Mouse (Mus musculus): ENCODE measurements around the gene Gm28035. TPM values are rescaled to one million over a fixed set of nuclear protein-coding genes. Genes with fewer than 3 reads are reported as not detected.

Gm28035 gene
- polyA plus RNA-seq, 1 experiment from 2014 or later = 0.30 TPM

- Histone ChIP-seq H3K4me1 (ENCODE audit: control insufficient read depth, insufficient read depth, low read length) (peaks cover 34% of the 10 kb centered on the region), H3K36me3 (ENCODE audit: control insufficient read depth, insufficient read depth, low read length) (peaks cover 6% of the 10 kb centered on the region), H3K4me3 (replicated peaks; ENCODE audit: low read length) (no peak overlapping the region), H3K9me3 (replicated peaks; ENCODE audit: control insufficient read depth, low read length) (no peaks in the 10 kb centered on the region), H3K27me3 (ENCODE audit: control insufficient read depth, insufficient read depth, low read length) (no peaks in the 10 kb centered on the region), H3K4me2 (ENCODE audit: low read depth, low read length) (no peak overlapping the region), H3K9ac (ENCODE audit: low read length) (no peak overlapping the region), H3K27ac (ENCODE audit: low read length) (no peak overlapping the region)
- no peak for ATAC-seq (ENCODE audit: insufficient read depth, low FRiP score)
- 80% methylated on average over 6 of the region's 6 CpGs for WGBS
Observed at GRCm38 (mm10) chr2:30263811-30264210, 23.4 kb downstream of the Gm28035 start.

- Histone ChIP-seq H3K4me2 (ENCODE audit: low read depth, low read length) (no peak overlapping the region), H3K27ac (ENCODE audit: low read length) (peak overlapping the region; percentile 95), H3K4me3 (replicated peaks; ENCODE audit: low read length) (no peak overlapping the region), H3K9ac (ENCODE audit: low read length) (0 out of 2 replicates have a peak overlapping the region, but pooled peaks have one; percentile 29), H3K4me1 (ENCODE audit: control insufficient read depth, insufficient read depth, low read length) (peaks cover 36% of the 10 kb centered on the region), H3K27me3 (ENCODE audit: control insufficient read depth, insufficient read depth, low read length) (no peaks in the 10 kb centered on the region), H3K36me3 (ENCODE audit: control insufficient read depth, insufficient read depth, low read length) (peaks cover 6% of the 10 kb centered on the region), H3K9me3 (replicated peaks; ENCODE audit: control insufficient read depth, low read length) (no peaks in the 10 kb centered on the region)
- 48% methylated on average over 7 of the region's 7 CpGs for WGBS
- ATAC-seq (ENCODE audit: insufficient read depth, low FRiP score) = no peak
Observed at GRCm38 (mm10) chr2:30264671-30265519, 24.5 kb downstream of the Gm28035 start.

- WGBS = 36% methylated on average over 5 of the region's 5 CpGs
- Histone ChIP-seq H3K27ac (ENCODE audit: low read length) (peak within 1 kb of the TSS; percentile 95), H3K4me1 (ENCODE audit: control insufficient read depth, insufficient read depth, low read length) (peaks cover 39% of the 10 kb centered on the region), H3K4me2 (ENCODE audit: low read depth, low read length) (peak within 1 kb of the TSS; percentile 46), H3K9ac (ENCODE audit: low read length) (peak within 1 kb of the TSS; percentile 64), H3K27me3 (ENCODE audit: control insufficient read depth, insufficient read depth, low read length) (no peaks in the 10 kb centered on the region), H3K36me3 (ENCODE audit: control insufficient read depth, insufficient read depth, low read length) (peaks cover under 1% of the 10 kb centered on the region), H3K4me3 (replicated peaks; ENCODE audit: low read length) (peak within 1 kb of the TSS; percentile 31), H3K9me3 (replicated peaks; ENCODE audit: control insufficient read depth, low read length) (no peaks in the 10 kb centered on the region)
- ATAC-seq (ENCODE audit: insufficient read depth, low FRiP score) = 0 out of 2 replicates have a peak, but pooled peaks have one; percentile 5
Observed at GRCm38 (mm10) chr2:30265767-30266253, 25.4 kb downstream of the Gm28035 start, which contains the start of gene Phyhd1. Phyhd1 (plus strand) TSS chr2:30266203.

GRCm38 (mm10) chr2:30266392-30266941 is 26.1 kb downstream of the Gm28035 start:
- 9% methylated on average over 4 of the region's 4 CpGs for whole genome bisulfite sequencing
- ATAC-seq (ENCODE audit: insufficient read depth, low FRiP score) = peak; percentile 84; the same call in 1 of the 2 replicates
- Histone ChIP-seq H3K4me2 (ENCODE audit: low read depth, low read length) (peak overlapping the region; percentile 46), H3K9me3 (replicated peaks; ENCODE audit: control insufficient read depth, low read length) (no peaks in the 10 kb centered on the region), H3K27me3 (ENCODE audit: control insufficient read depth, insufficient read depth, low read length) (no peaks in the 10 kb centered on the region), H3K4me3 (replicated peaks; ENCODE audit: low read length) (peak overlapping the region; percentile 31), H3K9ac (ENCODE audit: low read length) (peak overlapping the region; percentile 64), H3K36me3 (ENCODE audit: control insufficient read depth, insufficient read depth, low read length) (no peaks in the 10 kb centered on the region; the same call in 1 of the 2 replicates), H3K27ac (ENCODE audit: low read length) (peak overlapping the region; percentile 95), H3K4me1 (ENCODE audit: control insufficient read depth, insufficient read depth, low read length) (peaks cover 39% of the 10 kb centered on the region)

GRCm38 (mm10) chr2:30267466-30267865 is 27.1 kb downstream of the Gm28035 start:
- ATAC-seq (ENCODE audit: insufficient read depth, low FRiP score) = no peak
- H3K4me2 ChIP-seq (ENCODE audit: low read depth, low read length) = peak overlapping the region; percentile 46; the same call in 1 of the 2 replicates
- no peak overlapping the region for H3K4me3 ChIP-seq (replicated peaks; ENCODE audit: low read length)
- no peak overlapping the region for H3K27ac ChIP-seq (ENCODE audit: low read length)
- H3K9ac ChIP-seq (ENCODE audit: low read length) = no peak overlapping the region
- H3K36me3 ChIP-seq (ENCODE audit: control insufficient read depth, insufficient read depth, low read length) = no peaks in the 10 kb centered on the region; the same call in 1 of the 2 replicates
- H3K4me1 ChIP-seq (ENCODE audit: control insufficient read depth, insufficient read depth, low read length) = peaks cover 39% of the 10 kb centered on the region
- H3K9me3 ChIP-seq (replicated peaks; ENCODE audit: control insufficient read depth, low read length) = no peaks in the 10 kb centered on the region
- 99% methylated on average over 2 of the region's 2 CpGs for WGBS
- H3K27me3 ChIP-seq (ENCODE audit: control insufficient read depth, insufficient read depth, low read length) = no peaks in the 10 kb centered on the region

- Histone ChIP-seq H3K4me3 (replicated peaks; ENCODE audit: low read length) (no peak overlapping the region), H3K9ac (ENCODE audit: low read length) (no peak overlapping the region)
- 52% methylated on average over 4 of the region's 4 CpGs for WGBS
Observed at GRCm38 (mm10) chr2:30268371-30268770, 28.0 kb downstream of the Gm28035 start.

GRCm38 (mm10) chr2:30269241-30269990 is 29.0 kb downstream of the Gm28035 start:
- H3K9me3 ChIP-seq (replicated peaks; ENCODE audit: control insufficient read depth, low read length) = no peaks in the 10 kb centered on the region
- H3K4me2 ChIP-seq (ENCODE audit: low read depth, low read length) = no peak overlapping the region
- no peaks in the 10 kb centered on the region for H3K36me3 ChIP-seq (ENCODE audit: control insufficient read depth, insufficient read depth, low read length)
- peak overlapping the region; percentile 71 for H3K27ac ChIP-seq (ENCODE audit: low read length)
- H3K4me1 ChIP-seq (ENCODE audit: control insufficient read depth, insufficient read depth, low read length) = peaks cover 37% of the 10 kb centered on the region
- no peaks in the 10 kb centered on the region for H3K27me3 ChIP-seq (ENCODE audit: control insufficient read depth, insufficient read depth, low read length)
- ATAC-seq (ENCODE audit: insufficient read depth, low FRiP score) = no peak
- H3K4me3 ChIP-seq (replicated peaks; ENCODE audit: low read length) = no peak overlapping the region
- H3K9ac ChIP-seq (ENCODE audit: low read length) = peak overlapping the region; percentile 52
- 82% methylated on average over 17 of the region's 17 CpGs for WGBS

More at GRCm38 (mm10) chr2:30268371-30268770, 28.0 kb downstream of the Gm28035 start:
- Histone ChIP-seq H3K4me1 (ENCODE audit: control insufficient read depth, insufficient read depth, low read length) (peaks cover 39% of the 10 kb centered on the region), H3K36me3 (ENCODE audit: control insufficient read depth, insufficient read depth, low read length) (no peaks in the 10 kb centered on the region; the same call in 1 of the 2 replicates), H3K27ac (ENCODE audit: low read length) (no peak overlapping the region), H3K4me2 (ENCODE audit: low read depth, low read length) (no peak overlapping the region), H3K9me3 (replicated peaks; ENCODE audit: control insufficient read depth, low read length) (no peaks in the 10 kb centered on the region), H3K27me3 (ENCODE audit: control insufficient read depth, insufficient read depth, low read length) (no peaks in the 10 kb centered on the region)
- ATAC-seq (ENCODE audit: insufficient read depth, low FRiP score) = no peak

GRCm38 (mm10) chr2:30270134-30270533 is 29.8 kb downstream of the Gm28035 start:
- no peak overlapping the region for H3K4me3 ChIP-seq (replicated peaks; ENCODE audit: low read length)
- H3K27ac ChIP-seq (ENCODE audit: low read length) = peak overlapping the region; percentile 71
- H3K4me2 ChIP-seq (ENCODE audit: low read depth, low read length) = no peak overlapping the region
- H3K9ac ChIP-seq (ENCODE audit: low read length) = peak overlapping the region; percentile 52
- H3K27me3 ChIP-seq (ENCODE audit: control insufficient read depth, insufficient read depth, low read length) = no peaks in the 10 kb centered on the region
- no peaks in the 10 kb centered on the region for H3K36me3 ChIP-seq (ENCODE audit: control insufficient read depth, insufficient read depth, low read length)
- 5% methylated on average over 1 of the region's 1 CpGs for WGBS
- H3K9me3 ChIP-seq (replicated peaks; ENCODE audit: control insufficient read depth, low read length) = no peaks in the 10 kb centered on the region
- ATAC-seq (ENCODE audit: insufficient read depth, low FRiP score) = peak; percentile 85
- peaks cover 30% of the 10 kb centered on the region for H3K4me1 ChIP-seq (ENCODE audit: control insufficient read depth, insufficient read depth, low read length)
